Mouse (Mus musculus): Measurements from ENCODE around the gene Dus2. TPM values are rescaled to one million over a fixed set of nuclear protein-coding genes. Genes with fewer than 3 reads are reported as not detected.

Dus2 gene
- polyA plus RNA-seq, 1 experiment: 30.4 TPM

- no peak overlapping the region for H3K4me2 ChIP-seq (ENCODE audit: low read depth)
- peaks cover 3% of the 10 kb centered on the region for H3K36me3 ChIP-seq (ENCODE audit: control insufficient read depth, insufficient read depth)
- H3K4me3 ChIP-seq: no peak overlapping the region
- no peaks in the 10 kb centered on the region for H3K27me3 ChIP-seq (ENCODE audit: control insufficient read depth, insufficient read depth, insufficient read length)
- TF ChIP-seq SRF (IDR thresholded peaks at IDR 0.05; ENCODE audit: control insufficient read depth, insufficient read length, low read depth) (no peak), E2F4 (IDR thresholded peaks at IDR 0.05; ENCODE audit: insufficient read depth) (no peak), POLR2A (IDR thresholded peaks at IDR 0.05; ENCODE audit: insufficient read length, low read depth) (no peak), REST (IDR thresholded peaks at IDR 0.05; ENCODE audit: insufficient read depth, insufficient read length) (no peak), CEBPB (IDR thresholded peaks at IDR 0.05; ENCODE audit: insufficient read depth, poor library complexity, severe bottlenecking) (no peak), POLR2AphosphoS2 (IDR thresholded peaks at IDR 0.05; ENCODE audit: insufficient read length, low read depth) (no peak), TCF12 (IDR thresholded peaks at IDR 0.05; ENCODE audit: insufficient read depth, poor library complexity, severe bottlenecking) (no peak), MYOD1 (IDR thresholded peaks at IDR 0.05; ENCODE audit: control insufficient read depth in 1 of 3, insufficient read length in 2 of 3, low read depth in 2 of 3) (no peak), MAX (IDR thresholded peaks at IDR 0.05; ENCODE audit: low read depth) (no peak), MYOG (IDR thresholded peaks at IDR 0.05; ENCODE audit: control insufficient read depth in 1 of 3, insufficient read depth in 1 of 3, insufficient read length in 2 of 3, low read depth in 2 of 3) (no peak), TCF3 (IDR thresholded peaks at IDR 0.05; ENCODE audit: insufficient read length, low read depth) (no peak)
- no peak overlapping the region for H3ac ChIP-seq (ENCODE audit: control insufficient read depth, insufficient read length)
- H3K79me2 ChIP-seq (ENCODE audit: control insufficient read depth, insufficient read depth): no peaks in the 10 kb centered on the region
These were observed 49.1 kb downstream of the Dus2 start for GRCm38 (mm10) chr8:106040218-106040617.

- TF ChIP-seq MYOG (IDR thresholded peaks at IDR 0.05; ENCODE audit: control insufficient read depth in 1 of 3, insufficient read depth in 1 of 3, insufficient read length in 2 of 3, low read depth in 2 of 3) (peak in 1 of 3 experiments; percentile 84), SRF (IDR thresholded peaks at IDR 0.05; ENCODE audit: control insufficient read depth, insufficient read length, low read depth) (no peak), TCF12 (IDR thresholded peaks at IDR 0.05; ENCODE audit: insufficient read depth, poor library complexity, severe bottlenecking) (peak; percentile 22), POLR2AphosphoS2 (IDR thresholded peaks at IDR 0.05; ENCODE audit: insufficient read length, low read depth) (no peak), TCF3 (IDR thresholded peaks at IDR 0.05; ENCODE audit: insufficient read length, low read depth) (no peak), E2F4 (IDR thresholded peaks at IDR 0.05; ENCODE audit: insufficient read depth) (no peak), CEBPB (IDR thresholded peaks at IDR 0.05; ENCODE audit: insufficient read depth, poor library complexity, severe bottlenecking) (no peak), USF1 (IDR thresholded peaks at IDR 0.05; ENCODE audit: low read depth) (no peak), MYOD1 (IDR thresholded peaks at IDR 0.05; ENCODE audit: control insufficient read depth in 1 of 3, insufficient read length in 2 of 3, low read depth in 2 of 3) (peak in 2 of 3 experiments; percentile 30 to 57), POLR2A (IDR thresholded peaks at IDR 0.05; ENCODE audit: insufficient read length, low read depth) (no peak), MAX (IDR thresholded peaks at IDR 0.05; ENCODE audit: low read depth) (no peak)
- Histone ChIP-seq H3K4me2 (ENCODE audit: low read depth) (no peak overlapping the region), H3ac (ENCODE audit: control insufficient read depth, insufficient read length) (no peak overlapping the region), H3K27me3 (ENCODE audit: control insufficient read depth, insufficient read depth, insufficient read length) (no peaks in the 10 kb centered on the region), H3K79me2 (ENCODE audit: control insufficient read depth, insufficient read depth) (no peaks in the 10 kb centered on the region), H3K4me3 (no peak overlapping the region), H3K36me3 (ENCODE audit: control insufficient read depth, insufficient read depth) (no peaks in the 10 kb centered on the region)
These were observed 51.9 kb downstream of the Dus2 start for GRCm38 (mm10) chr8:106043055-106043454.

- TF ChIP-seq TCF12 (IDR thresholded peaks at IDR 0.05; ENCODE audit: insufficient read depth, poor library complexity, severe bottlenecking): peak; percentile 99
- peak; percentile 27 for TF ChIP-seq POLR2A (IDR thresholded peaks at IDR 0.05; ENCODE audit: insufficient read length, low read depth)
- peak; percentile 98 for TF ChIP-seq TCF3 (IDR thresholded peaks at IDR 0.05; ENCODE audit: insufficient read length, low read depth)
- TF ChIP-seq USF1 (IDR thresholded peaks at IDR 0.05; ENCODE audit: low read depth): no peak
- TF ChIP-seq REST (IDR thresholded peaks at IDR 0.05; ENCODE audit: insufficient read depth, insufficient read length): no peak
- no peak for TF ChIP-seq SRF (IDR thresholded peaks at IDR 0.05; ENCODE audit: control insufficient read depth, insufficient read length, low read depth)
- no peak for TF ChIP-seq CEBPB (IDR thresholded peaks at IDR 0.05; ENCODE audit: insufficient read depth, poor library complexity, severe bottlenecking)
- peak; percentile 87 to 99 (median 98) for TF ChIP-seq MYOD1 (IDR thresholded peaks at IDR 0.05; ENCODE audit: control insufficient read depth in 1 of 3, insufficient read length in 2 of 3, low read depth in 2 of 3)
- no peak for TF ChIP-seq MAX (IDR thresholded peaks at IDR 0.05; ENCODE audit: low read depth)
- no peak for TF ChIP-seq POLR2AphosphoS2 (IDR thresholded peaks at IDR 0.05; ENCODE audit: insufficient read length, low read depth)
- peak; percentile 100 for TF ChIP-seq MYOG (IDR thresholded peaks at IDR 0.05; ENCODE audit: control insufficient read depth in 1 of 3, insufficient read depth in 1 of 3, insufficient read length in 2 of 3, low read depth in 2 of 3)
- no peak for TF ChIP-seq E2F4 (IDR thresholded peaks at IDR 0.05; ENCODE audit: insufficient read depth)
- Histone ChIP-seq H3K27me3 (ENCODE audit: control insufficient read depth, insufficient read depth, insufficient read length) (no peaks in the 10 kb centered on the region), H3ac (ENCODE audit: control insufficient read depth, insufficient read length) (no peak overlapping the region), H3K79me2 (ENCODE audit: control insufficient read depth, insufficient read depth) (no peaks in the 10 kb centered on the region), H3K36me3 (ENCODE audit: control insufficient read depth, insufficient read depth) (no peaks in the 10 kb centered on the region), H3K4me3 (no peak overlapping the region), H3K4me2 (ENCODE audit: low read depth) (peak overlapping the region; percentile 58)
These were observed 53.0 kb downstream of the Dus2 start for GRCm38 (mm10) chr8:106044151-106044550.

- Histone ChIP-seq H3K4me2 (ENCODE audit: low read depth) (peak overlapping the region; percentile 30), H3K4me3 (no peak overlapping the region), H3K36me3 (ENCODE audit: control insufficient read depth, insufficient read depth) (peaks cover 4% of the 10 kb centered on the region), H3K79me2 (ENCODE audit: control insufficient read depth, insufficient read depth) (no peaks in the 10 kb centered on the region), H3K27me3 (ENCODE audit: control insufficient read depth, insufficient read depth, insufficient read length) (no peaks in the 10 kb centered on the region), H3ac (ENCODE audit: control insufficient read depth, insufficient read length) (no peak overlapping the region)
- TF ChIP-seq SRF (IDR thresholded peaks at IDR 0.05; ENCODE audit: control insufficient read depth, insufficient read length, low read depth): no peak
- no peak for TF ChIP-seq E2F4 (IDR thresholded peaks at IDR 0.05; ENCODE audit: insufficient read depth)
- TF ChIP-seq USF1 (IDR thresholded peaks at IDR 0.05; ENCODE audit: low read depth): no peak
- no peak for TF ChIP-seq REST (IDR thresholded peaks at IDR 0.05; ENCODE audit: insufficient read depth, insufficient read length)
- no peak for TF ChIP-seq TCF3 (IDR thresholded peaks at IDR 0.05; ENCODE audit: insufficient read length, low read depth)
- TF ChIP-seq TCF12 (IDR thresholded peaks at IDR 0.05; ENCODE audit: insufficient read depth, poor library complexity, severe bottlenecking): no peak
- TF ChIP-seq CEBPB (IDR thresholded peaks at IDR 0.05; ENCODE audit: insufficient read depth, poor library complexity, severe bottlenecking): no peak
- no peak for TF ChIP-seq POLR2A (IDR thresholded peaks at IDR 0.05; ENCODE audit: insufficient read length, low read depth)
- TF ChIP-seq MYOD1 (IDR thresholded peaks at IDR 0.05; ENCODE audit: control insufficient read depth in 1 of 3, insufficient read length in 2 of 3, low read depth in 2 of 3): no peak
- no peak for TF ChIP-seq MAX (IDR thresholded peaks at IDR 0.05; ENCODE audit: low read depth)
- TF ChIP-seq MYOG (IDR thresholded peaks at IDR 0.05; ENCODE audit: control insufficient read depth in 1 of 3, insufficient read depth in 1 of 3, insufficient read length in 2 of 3, low read depth in 2 of 3): no peak
- no peak for TF ChIP-seq POLR2AphosphoS2 (IDR thresholded peaks at IDR 0.05; ENCODE audit: insufficient read length, low read depth)
These were observed 55.9 kb downstream of the Dus2 start for GRCm38 (mm10) chr8:106046872-106047559.

All from myocyte (in vitro differentiated cells).